Mouse (Mus musculus): ENCODE measurements around the gene Trank1.

The Trank1 gene

DNA sequence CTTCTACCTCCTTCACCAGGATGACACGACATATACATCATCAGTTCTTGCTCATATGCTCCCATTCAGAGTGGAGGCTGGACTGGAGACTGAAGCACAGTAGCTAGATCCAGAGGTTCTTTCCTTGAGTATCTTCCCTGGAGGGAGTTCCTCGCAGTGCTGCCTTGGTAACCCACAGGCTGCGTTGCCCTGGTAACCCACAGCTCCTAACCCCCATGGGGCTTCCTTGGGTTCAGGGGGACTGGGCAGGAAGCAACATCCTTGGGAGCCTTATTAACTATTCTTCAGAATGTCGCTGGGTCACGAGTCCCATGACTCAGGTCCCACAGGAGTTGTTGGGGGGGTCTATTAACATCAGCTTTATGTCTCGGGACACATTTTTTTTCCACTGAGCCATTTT is 113.6 kb downstream of the Trank1 start:
- DNase-seq (ENCODE audit: low spot score), result no peak

DNA sequence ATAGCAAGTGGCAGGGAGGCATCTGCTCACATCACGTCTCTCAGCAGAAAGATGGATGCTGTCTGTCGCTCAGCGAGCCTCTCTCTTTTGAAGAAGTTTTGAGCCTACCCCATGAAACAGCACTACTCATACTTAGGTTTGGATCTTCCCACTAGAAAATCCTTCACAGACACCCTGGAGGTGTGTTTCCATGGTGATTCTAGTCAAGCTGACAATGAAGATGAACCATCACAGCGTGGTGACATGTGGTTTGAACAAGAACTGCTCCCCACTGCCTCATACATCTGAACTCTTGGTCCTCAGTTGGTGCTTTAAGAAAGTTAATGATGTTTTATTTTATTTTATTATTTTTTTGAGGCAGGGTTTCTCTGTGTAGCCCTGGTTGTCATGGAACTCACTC is 114.4 kb downstream of the Trank1 start:
- DNase-seq (ENCODE audit: low spot score), result no peak

DNA sequence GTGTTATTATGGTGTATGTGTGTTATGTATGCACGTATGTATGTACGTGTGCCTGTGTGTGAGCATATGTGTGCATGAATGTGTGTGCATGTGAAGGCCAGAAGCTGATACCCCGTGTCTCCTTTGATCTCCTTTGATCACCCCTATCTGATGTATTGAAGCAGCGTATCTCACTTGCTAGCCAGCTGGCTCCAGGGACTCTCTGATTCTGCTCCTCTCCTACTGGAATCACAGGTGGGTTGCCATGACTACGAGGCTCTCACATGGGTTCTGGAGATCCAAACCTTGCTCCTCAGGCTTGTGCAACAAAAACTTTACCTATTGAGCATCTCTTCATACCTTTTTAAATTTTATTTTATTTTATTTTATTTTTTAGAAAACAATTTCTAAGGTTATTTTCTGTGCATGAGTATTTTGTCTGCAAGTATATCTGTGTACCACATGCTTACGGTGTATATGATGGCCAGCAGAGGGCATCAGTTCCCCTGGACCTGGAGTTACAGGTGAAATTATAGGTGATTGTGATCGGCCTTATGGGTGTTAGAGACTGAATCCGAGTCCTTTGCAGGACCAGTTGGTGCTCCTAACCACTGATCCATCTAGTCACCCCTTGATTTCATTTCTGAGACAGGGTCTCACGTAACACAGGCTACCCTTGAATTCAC is 116.5 kb downstream of the Trank1 start:
- no peak for DNase-seq (ENCODE audit: low spot score)

DNA sequence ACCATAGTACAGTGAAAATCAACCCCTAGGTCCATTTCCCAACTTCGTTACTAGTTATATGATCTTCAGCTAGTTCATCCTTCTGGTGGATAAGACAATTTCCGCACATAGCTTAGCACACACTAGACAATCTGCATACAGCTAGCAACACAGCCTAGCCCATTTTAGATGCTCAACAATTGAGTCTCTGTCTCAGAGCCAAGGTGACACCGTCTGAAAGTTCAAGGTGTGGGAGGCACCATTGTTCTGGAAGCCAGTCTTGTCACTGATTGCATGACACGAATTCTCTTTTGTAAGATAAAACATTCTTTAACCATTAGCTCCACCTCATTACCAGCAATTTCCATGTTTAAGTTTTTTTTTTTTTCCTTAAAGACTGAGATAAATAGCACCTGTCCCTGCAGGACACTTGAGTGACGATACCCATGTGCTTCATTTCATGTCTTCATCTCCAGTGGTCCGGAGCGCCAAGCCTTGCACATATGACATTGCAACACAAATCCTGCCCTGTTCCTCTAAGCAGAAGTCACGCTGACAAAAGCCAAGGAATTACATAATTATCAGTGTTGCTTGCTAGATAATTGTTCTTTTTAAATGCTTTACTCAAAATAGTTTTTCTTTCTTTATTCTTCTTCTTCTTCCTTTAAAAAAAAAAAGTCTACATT is 117.3 kb downstream of the Trank1 start:
- DNase-seq (ENCODE audit: low spot score), result no peak

DNA sequence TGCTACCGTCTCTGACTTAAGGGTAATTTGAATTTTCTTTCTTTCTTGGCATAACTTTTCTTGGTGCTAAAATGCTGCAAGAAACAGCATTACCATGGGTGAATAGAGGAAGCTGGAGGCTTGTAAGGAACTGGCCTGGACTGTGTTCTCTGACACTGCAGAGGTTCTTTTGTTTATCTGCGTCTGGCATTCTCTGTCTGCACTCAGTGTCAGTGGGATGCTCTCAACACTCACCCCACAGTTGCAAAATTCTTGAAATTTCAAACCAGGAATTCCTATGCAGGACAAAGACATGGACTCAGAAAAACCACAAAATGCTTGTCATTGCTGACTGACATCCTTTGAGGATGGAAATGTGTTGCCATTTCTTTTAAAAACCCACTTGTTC is 117.8 kb downstream of the Trank1 start:
- DNase-seq (ENCODE audit: low spot score), result peak; percentile 25

DNA sequence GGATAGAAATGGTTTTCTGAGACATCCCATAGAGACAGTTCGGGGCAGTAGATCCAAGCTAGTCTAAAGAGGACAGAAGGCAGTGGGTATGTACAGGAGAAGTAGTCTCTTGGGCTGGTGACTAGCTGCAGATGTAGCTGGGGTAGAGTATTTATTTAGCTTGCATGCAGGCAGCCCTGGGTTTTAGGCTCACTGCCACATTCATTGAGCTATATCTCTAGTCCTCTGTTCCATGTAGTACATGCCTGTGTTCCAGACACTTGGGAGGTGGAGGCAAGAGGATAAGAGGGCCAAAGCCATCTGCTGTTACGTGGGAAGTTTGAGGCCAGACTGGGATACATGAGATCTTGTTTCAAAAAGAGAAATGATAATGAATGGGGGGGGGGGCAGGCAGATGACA is 123.9 kb downstream of the Trank1 start:
- no peak for DNase-seq (ENCODE audit: low spot score)

DNA sequence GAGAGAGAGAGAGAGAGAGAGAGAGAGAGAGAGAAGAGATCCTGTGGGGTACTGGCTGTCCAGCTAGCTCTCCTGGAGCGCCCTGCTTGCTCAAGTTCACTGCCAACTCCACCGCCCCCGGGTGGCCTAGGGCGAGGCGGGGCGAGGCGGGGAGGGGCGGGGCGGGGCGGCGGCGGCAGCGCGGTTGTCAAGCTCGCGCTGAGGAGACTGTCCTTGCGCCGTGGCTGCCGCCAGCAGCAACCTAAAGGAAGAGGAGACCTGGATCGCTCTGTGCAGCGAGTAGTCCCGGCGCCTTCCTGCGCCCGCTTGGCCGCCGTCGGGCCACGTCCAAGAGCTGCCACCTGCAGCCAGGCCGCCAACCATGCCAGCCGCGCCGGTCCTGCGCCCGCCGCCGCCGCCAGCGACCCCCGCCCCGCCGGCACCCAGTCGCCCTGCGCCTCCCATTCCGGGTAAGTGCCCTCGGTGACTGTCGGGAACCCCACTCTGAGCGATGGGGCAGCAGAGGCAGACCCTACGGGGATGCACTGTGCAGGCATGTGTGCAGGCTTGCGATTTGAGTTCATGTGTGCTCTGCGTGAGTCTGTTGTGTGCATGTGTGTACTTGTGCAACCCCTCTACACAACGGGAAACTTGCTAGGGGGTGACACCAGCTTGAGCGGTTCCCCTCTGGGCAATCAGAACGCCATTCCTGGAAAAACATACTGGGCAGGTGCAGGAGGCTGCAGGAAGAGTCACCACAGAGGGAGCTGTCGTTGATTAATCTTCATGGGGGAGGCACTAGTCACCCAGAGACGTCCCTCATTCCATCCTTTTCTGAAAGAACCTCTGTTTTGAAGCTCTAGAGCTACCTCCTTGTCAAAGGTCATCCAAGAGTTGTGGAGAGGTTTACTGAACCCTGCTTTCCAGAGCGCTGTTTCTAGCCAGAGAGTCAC is 127.6 kb downstream of the Trank1 start, which contains the start of gene Dclk3:
Gene Dclk3, plus strand, starts transcription at position 178 of the 932 bp plus-strand sequence.
- peak; percentile 44 for DNase-seq (ENCODE audit: low spot score)

DNA sequence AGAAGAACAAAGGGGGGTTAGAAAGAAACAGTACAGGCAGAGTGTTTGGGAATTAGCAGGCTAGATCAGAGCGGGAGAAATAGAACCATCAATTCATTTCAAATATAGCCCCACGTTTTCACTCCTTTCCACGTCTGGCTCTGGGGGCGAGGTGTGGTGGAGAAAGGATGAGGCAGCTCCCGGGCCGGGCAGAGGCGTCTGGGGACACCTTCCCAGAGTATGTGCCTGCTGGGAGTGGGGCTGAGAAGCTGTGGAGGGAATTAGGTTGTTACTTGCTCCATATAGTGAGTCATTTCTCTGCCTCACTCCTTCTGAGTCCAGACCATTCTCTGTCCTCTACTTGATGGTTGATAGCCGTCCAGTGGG is 128.3 kb downstream of the Trank1 start:
- no peak for DNase-seq (ENCODE audit: low spot score)

DNA sequence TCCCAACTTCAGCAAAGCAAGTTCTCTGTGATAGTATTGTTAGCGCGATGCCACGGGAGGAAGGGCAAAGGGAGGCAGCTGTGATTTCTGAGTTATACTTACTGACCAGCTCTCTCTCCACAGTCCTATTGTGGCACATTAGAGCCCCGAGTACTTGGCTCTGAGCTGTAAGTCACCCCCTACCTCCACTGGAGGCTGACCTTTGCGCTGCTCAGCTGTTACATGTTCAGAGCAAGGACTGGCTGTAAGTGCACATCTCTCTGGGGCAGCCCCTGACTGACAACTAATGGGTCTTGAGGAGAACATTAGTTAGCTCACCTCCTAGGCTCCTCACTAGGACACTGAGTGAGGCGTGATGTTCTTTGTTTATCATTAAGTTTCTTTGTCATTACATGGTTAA is 128.9 kb downstream of the Trank1 start:
- no peak for DNase-seq (ENCODE audit: low spot score)

DNA sequence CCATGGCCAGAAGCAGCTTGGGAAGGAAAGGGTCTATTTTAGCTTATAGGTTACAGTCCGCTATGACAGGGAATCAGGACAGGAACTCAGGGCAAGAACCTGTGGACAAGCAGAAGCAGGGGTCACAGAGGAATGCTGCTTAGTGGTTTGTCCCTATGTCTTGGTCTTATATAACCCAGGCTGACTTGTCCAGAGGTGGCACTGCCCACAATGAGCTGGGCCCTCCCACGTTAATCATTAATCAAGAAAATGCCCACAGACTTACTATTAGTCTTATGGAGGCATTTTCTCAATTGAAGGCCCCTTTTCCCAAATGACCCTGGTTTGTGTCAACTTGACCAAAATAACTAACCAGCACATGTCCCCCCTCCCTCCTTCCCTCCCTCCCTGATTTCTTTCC is 129.6 kb downstream of the Trank1 start:
- DNase-seq (ENCODE audit: low spot score), result no peak
